Mouse (Mus musculus): ENCODE measurements around the gene Gm3646. TPM values are rescaled to one million over a fixed set of nuclear protein-coding genes. Genes with fewer than 3 reads are reported as not detected.

The Gm3646 gene
- not detected in 2 replicates for polyA plus RNA-seq (2012; rRNA removed; ENCODE audit: low replicate concordance)

DNA sequence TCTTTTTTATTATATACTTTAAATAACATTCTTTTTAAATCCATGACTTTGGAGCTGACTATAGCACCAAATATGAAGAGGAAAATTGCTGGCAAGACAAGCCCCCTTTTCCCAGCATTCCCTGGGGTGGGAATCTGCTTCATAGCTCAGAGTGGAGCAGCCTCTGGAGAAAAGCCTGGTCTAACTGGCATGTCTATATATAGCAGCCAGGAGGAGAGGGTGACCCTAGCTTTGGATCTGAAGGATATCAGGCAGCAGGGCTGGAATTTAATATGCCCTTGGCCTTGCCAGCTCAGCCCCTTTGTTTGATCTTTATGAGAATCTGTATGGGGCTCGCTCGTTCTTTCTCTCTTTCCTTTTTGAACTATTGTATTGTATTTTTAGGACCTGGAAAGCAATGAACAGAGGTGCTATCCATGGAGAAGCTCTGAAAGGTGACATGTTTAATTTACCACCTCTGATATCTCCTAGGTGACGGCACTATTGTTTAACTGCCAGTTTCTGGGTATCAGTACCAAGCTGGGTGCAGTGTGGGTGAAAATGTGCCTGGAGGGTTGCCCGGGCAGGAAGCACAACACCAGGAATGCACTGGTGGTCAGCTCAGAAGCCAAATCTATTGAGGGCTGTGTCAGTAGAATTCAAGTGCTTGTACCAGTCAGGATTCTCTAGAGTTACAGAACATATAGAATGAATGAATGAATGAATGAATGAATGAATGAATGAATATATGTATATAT, at the start of gene Gm3646:
Gm3646 (minus strand) TSS at position 90 of the 737 bp plus-strand sequence.

Other genes starting within 250 kb of the Gm3646 start
- 16.1 and 27.6 TPM in 2 replicates for gene Rnf149, start 227.9 kb downstream of the Gm3646 start, polyA plus RNA-seq (2012; rRNA removed; ENCODE audit: low replicate concordance)
- gene Creg2, start 153.9 kb downstream of the Gm3646 start, polyA plus RNA-seq (2012; rRNA removed; ENCODE audit: low replicate concordance): 0.03 and 0.41 TPM in 2 replicates
- 0.09 and 0.64 TPM in 2 replicates for gene Rfx8, start 84.3 kb downstream of the Gm3646 start, polyA plus RNA-seq (2012; rRNA removed; ENCODE audit: low replicate concordance)
- 102 and 106 TPM in 2 replicates for gene Map4k4, start 95.6 kb upstream of the Gm3646 start, polyA plus RNA-seq (2012; rRNA removed; ENCODE audit: low replicate concordance)